Mouse (Mus musculus): ENCODE measurements at regions not wholly inside any gene's neighbourhood (a gene's known extent, or its start where the extent isn't known, plus 50 kb on each side); places are given as distances from the start of the nearest gene placed in this dataset.
"Not testable (repeated sequence)": the region's sequence is repeated elsewhere in the genome, so short reads cannot be mapped to it uniquely, and the experiment has no call there.

DNA sequence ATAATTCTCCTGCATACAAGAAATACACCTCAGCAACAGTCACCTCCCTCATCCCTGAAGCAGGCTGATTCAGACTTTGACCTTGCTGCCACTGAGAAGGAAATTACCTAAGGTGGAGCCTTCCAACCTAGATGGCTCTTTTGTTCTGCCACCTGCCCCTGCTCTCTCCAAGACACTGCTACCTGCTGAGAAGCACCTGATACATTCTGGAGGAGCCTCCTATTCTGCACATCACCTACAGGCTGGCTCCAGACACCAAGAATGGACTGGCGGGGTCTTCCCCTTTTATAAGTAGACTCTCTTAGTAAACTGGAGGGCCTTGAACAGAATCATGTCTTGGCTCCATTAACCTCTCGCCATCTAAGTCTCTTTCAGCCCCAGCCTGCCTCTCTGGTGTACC is 1149.5 kb upstream of the 2610301B20Rik start:
- not testable (repeated sequence) for H3K27ac ChIP-seq; H3K4me3 ChIP-seq (ENCODE audit: inconsistent target); H3K36me3 ChIP-seq (ENCODE audit: inconsistent target); H3K79me2 ChIP-seq (ENCODE audit: inconsistent target)
- WGBS (ENCODE audit: missing documents): 100% methylated on average over 2 of the region's 2 CpGs

DNA sequence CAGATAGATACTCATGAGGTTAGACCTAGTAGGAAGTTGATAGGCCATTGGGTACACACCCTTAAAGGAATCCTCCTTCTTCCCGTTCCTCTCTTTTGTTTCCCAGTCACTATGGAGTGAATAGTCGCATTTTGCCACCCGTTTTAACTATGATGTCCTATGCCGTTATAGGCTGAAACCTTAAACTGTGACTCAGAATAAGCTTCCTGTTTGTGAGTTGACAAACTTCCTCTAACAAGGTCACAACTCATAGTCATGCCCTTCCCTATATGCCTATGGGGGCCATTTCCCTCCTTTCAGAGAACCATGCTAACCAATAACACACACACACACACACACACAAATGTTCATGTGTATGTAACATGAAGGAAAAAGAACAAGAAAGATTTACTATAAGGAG is 1136.6 kb upstream of the 2610301B20Rik start:
- no peaks in the 10 kb centered on the region for H3K79me2 ChIP-seq (ENCODE audit: inconsistent target)
- H3K36me3 ChIP-seq (ENCODE audit: inconsistent target): no peaks in the 10 kb centered on the region
- H3K27ac ChIP-seq: peak overlapping the region; percentile 31; the same call in 1 of the 2 replicates
- 17% methylated on average over 4 of the region's 4 CpGs for WGBS (ENCODE audit: missing documents)
- H3K4me3 ChIP-seq (ENCODE audit: inconsistent target): no peak overlapping the region

DNA sequence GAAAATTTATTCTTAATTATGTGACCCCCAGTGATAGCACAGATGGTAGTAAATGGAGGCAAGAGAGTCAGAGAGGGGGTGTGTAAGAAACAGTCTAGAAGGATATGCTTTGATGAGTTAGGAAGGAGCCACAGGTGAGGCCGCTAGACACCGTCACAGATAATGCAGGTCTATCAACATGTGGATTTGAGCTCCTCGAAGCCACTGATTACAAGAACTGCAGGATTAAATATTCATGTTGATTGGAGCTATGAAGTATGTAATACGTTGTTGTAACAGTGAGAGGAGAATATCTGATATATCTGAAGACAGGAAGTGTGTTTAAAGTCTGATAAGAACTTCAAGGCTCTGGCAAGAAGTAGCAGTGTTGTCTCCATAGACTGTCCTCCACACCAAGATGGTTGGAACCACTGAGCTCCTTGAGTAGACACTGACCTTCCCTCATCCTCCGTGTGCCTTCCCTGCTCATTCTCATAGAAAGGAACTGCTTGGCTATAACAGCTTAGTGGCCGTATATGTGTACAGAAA is 1126.8 kb upstream of the 2610301B20Rik start:
- H3K27ac ChIP-seq: no peak overlapping the region
- no peaks in the 10 kb centered on the region for H3K36me3 ChIP-seq (ENCODE audit: inconsistent target)
- no peaks in the 10 kb centered on the region for H3K79me2 ChIP-seq (ENCODE audit: inconsistent target)
- H3K4me3 ChIP-seq (ENCODE audit: inconsistent target): no peak overlapping the region
- 69% methylated on average over 6 of the region's 6 CpGs for WGBS (ENCODE audit: missing documents)

DNA sequence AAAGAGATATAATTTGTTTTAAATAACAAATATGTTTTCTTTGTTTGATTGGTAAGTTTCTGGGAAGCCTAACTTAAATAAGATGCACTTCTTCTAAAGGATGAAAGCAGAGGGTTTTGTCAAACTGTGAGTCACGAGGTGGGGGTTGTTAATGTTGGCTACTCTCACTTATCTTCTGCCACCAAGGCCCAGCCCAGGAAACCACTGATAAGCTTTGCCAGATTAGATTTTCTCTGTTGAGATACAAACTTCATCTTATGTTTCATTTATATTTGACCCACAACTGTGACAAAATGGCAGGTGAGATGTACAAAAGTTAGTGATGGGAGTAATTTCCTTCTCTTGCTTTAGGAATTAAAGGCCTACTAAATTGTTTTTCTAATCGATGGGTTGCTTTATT is 1126.2 kb upstream of the 2610301B20Rik start:
- H3K27ac ChIP-seq: no peak overlapping the region
- no peaks in the 10 kb centered on the region for H3K36me3 ChIP-seq (ENCODE audit: inconsistent target)
- WGBS (ENCODE audit: missing documents): 64% methylated on average over 2 of the region's 2 CpGs
- H3K79me2 ChIP-seq (ENCODE audit: inconsistent target): no peaks in the 10 kb centered on the region
- H3K4me3 ChIP-seq (ENCODE audit: inconsistent target): no peak overlapping the region

DNA sequence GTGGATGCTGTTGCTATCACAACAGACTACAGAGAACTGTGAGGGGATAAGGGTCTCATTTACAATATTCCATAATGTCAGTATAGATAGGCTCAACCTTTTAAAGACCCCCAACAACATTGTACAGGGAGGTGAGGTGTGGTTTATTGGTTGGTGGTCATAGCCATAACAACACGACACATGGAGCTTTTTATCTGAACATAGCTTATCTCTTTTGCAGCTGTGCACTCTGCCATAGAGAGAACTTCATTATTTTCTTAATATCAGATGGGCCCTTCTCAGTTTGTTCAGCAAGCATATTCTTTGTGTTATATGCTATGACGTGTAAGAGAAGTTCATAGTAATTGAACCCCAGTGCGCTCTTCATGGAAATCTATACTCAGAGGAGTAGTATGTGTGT is 1124.4 kb upstream of the 2610301B20Rik start:
- no peaks in the 10 kb centered on the region for H3K79me2 ChIP-seq (ENCODE audit: inconsistent target)
- WGBS (ENCODE audit: missing documents): 100% methylated on average over 3 of the region's 3 CpGs
- H3K4me3 ChIP-seq (ENCODE audit: inconsistent target): no peak overlapping the region
- no peaks in the 10 kb centered on the region for H3K36me3 ChIP-seq (ENCODE audit: inconsistent target)
- H3K27ac ChIP-seq: no peak overlapping the region

DNA sequence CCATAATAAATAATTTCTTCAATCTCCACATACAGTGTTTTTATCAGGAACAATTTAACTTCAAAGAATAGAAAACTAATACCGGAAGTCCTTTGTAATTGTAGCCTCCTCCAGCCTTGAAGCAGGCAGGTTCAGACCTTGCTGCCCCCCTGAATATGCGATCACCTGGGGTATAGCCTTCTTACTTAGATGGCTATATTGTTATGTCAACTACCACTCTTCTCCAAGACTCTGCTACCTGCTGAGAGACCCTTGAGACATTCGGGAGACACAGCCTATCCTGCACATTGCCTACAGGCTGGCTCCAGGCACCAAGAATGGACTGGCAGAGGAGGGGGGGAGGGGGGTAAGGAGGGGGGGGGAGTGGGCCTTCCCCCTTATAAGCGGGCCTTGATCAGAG is 1123.9 kb upstream of the 2610301B20Rik start:
- Histone ChIP-seq H3K79me2 (ENCODE audit: inconsistent target) (no peaks in the 10 kb centered on the region), H3K27ac (no peak overlapping the region), H3K4me3 (ENCODE audit: inconsistent target) (no peak overlapping the region), H3K36me3 (ENCODE audit: inconsistent target) (no peaks in the 10 kb centered on the region)
- 97% methylated on average over 4 of the region's 4 CpGs for WGBS (ENCODE audit: missing documents)

DNA sequence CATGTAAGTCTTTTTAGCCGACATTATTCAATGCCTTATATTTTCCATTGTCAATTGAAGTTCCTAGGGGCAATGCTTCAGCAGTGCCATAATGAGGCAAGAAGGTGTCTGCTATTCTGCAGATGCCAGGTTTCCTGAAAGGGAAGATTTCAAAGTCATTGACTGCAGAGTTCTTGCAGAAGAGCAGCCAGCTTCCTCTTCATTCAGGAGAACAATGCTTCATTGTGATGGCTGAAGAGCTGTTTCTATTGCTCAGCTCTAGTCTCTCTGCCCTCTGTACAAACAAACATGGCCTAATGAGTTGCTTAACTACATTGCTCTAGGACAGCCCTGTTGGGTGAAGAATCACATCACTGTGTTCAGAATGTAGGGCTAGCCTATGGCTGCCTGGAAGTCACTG is 1111.0 kb upstream of the 2610301B20Rik start:
- no peaks in the 10 kb centered on the region for H3K79me2 ChIP-seq (ENCODE audit: inconsistent target)
- 88% methylated on average over 1 of the region's 1 CpGs for WGBS (ENCODE audit: missing documents)
- H3K27ac ChIP-seq: no peak overlapping the region
- no peaks in the 10 kb centered on the region for H3K36me3 ChIP-seq (ENCODE audit: inconsistent target)
- H3K4me3 ChIP-seq (ENCODE audit: inconsistent target): no peak overlapping the region

DNA sequence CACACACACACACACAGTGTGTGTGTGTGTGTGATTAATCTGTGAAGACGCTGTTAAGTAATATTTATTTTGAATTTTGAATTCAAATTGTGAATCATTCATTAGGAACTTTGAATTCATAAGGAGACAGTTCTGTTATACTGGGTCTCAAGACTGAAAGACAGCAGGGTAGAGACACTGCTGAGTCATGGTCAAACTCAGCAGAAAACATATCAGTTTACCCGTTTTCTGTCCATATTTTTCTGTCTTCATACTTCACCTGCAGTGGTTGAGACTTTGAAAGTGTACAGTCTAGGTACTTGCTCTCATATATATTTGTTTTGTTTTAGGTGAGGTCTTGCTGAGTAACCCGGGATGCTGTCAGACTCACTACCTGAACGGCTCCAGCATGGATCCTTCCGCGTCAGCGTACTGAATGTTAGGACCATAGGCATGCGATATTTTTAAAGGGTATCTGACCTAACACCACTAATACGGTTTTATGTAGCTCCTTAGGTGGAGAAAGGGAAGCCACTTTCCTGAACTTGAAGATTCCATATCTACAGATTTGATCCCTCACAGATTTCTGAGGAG is 1104.6 kb upstream of the 2610301B20Rik start:
- no peaks in the 10 kb centered on the region for H3K79me2 ChIP-seq (ENCODE audit: inconsistent target)
- H3K4me3 ChIP-seq (ENCODE audit: inconsistent target): peak overlapping the region; percentile 52; the same call in 1 of the 2 replicates
- 83% methylated on average over 9 of the region's 9 CpGs for WGBS (ENCODE audit: missing documents)
- no peaks in the 10 kb centered on the region for H3K36me3 ChIP-seq (ENCODE audit: inconsistent target)
- H3K27ac ChIP-seq: no peak overlapping the region

DNA sequence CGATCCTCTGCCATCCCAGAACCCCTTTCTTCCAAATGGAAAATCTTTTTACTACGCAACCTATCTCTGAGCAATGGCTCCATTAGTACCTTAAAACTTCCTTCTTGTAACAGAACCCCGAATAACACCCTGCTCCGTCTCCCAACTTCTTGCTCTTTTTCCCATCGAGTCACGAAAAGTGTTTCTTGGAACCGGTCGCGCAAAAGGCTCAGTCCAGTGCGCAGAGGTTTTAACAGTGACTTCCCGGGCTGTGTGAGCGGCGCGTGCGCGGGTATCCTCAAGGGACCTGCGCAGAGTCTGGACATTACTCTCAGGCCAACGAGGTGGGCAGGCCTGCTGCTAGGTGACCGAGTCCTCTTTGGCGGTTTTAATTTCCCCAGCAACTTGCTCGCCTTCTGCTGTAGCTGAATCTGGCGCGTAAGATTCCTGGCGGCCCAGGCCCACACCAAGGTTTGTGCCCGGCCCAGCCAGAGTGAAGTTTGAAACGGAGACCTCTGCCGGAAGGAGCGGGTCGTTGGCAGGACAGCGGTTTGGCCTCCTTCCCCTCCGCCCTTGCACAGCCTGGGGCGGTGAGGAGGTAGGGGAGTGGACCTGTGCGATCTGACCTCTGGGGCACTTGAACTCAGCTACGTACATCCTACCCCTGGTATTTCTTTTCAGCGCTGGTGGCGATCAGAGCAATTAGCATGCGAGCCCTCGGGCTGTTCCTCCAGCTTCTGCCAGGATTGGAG is 1103.8 kb upstream of the 2610301B20Rik start:
- 5% methylated on average over 38 of the region's 38 CpGs for WGBS (ENCODE audit: missing documents)
- H3K27ac ChIP-seq: peak overlapping the region; percentile 68
- no peaks in the 10 kb centered on the region for H3K79me2 ChIP-seq (ENCODE audit: inconsistent target)
- peak overlapping the region; percentile 52 for H3K4me3 ChIP-seq (ENCODE audit: inconsistent target)
- no peaks in the 10 kb centered on the region for H3K36me3 ChIP-seq (ENCODE audit: inconsistent target)

DNA sequence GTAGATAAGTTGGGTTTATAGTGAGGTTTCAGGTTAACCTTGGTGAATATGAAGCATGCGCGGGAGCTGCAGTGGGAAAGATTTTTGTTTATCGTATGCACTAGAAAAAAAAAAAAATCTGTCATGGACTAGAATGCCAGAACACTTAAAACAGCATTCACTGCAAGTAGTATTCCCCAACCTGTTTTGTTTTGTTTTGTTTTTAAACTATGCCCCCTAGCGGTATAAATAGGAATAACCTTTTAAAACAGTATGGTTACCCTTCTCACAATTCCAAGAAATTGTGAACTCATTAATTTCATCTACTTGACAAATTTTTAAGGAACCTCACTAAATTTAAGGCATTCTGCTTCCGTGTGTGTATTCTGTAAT is 1103.2 kb upstream of the 2610301B20Rik start:
- H3K4me3 ChIP-seq (ENCODE audit: inconsistent target): peak overlapping the region; percentile 52
- no peaks in the 10 kb centered on the region for H3K79me2 ChIP-seq (ENCODE audit: inconsistent target)
- WGBS (ENCODE audit: missing documents): 2% methylated on average over 5 of the region's 5 CpGs
- no peaks in the 10 kb centered on the region for H3K36me3 ChIP-seq (ENCODE audit: inconsistent target)
- H3K27ac ChIP-seq: peak overlapping the region; percentile 68

DNA sequence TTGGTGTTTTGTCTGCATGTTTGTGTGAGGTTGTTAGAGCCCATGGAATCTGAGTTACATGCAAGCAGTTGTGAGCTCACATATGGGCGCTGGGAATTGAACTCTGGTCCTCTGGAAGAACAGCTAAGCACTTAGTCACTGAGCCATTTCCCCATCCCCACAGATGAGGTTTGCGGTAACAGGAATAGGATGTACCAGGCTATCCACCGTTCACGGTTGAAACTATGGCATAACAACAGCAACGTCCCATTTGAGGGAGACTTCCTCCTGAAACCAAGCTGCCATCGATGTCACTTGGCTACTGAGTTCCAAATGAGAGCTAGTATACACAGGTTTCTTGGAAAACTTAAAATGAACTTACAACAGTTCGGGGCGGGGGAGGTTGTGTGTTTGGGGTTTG is 1095.9 kb upstream of the 2610301B20Rik start:
- 45% methylated on average over 8 of the region's 8 CpGs for WGBS (ENCODE audit: missing documents)
- no peaks in the 10 kb centered on the region for H3K79me2 ChIP-seq (ENCODE audit: inconsistent target)
- H3K27ac ChIP-seq: no peak overlapping the region
- H3K4me3 ChIP-seq (ENCODE audit: inconsistent target): no peak overlapping the region
- no peaks in the 10 kb centered on the region for H3K36me3 ChIP-seq (ENCODE audit: inconsistent target)

DNA sequence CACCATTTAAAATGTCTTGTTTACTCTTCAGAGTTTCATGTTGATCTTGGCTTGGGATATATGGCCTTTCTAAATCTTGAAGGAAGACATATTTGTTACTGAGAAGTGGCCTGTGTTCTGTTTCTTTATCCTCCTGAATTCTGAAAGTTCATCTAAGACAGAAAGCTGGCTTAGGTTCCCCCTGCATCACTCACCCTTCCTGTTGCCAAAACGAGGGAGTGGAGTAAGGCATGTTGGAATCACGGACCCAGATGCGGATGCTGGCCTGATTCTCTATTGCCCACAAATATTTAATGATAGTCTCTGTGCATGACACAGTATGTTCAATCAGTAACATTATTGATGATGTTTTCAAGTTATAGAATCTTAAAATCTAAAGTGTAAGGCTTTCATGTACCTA is 1094.7 kb upstream of the 2610301B20Rik start:
- WGBS (ENCODE audit: missing documents): 72% methylated on average over 3 of the region's 3 CpGs
- no peaks in the 10 kb centered on the region for H3K79me2 ChIP-seq (ENCODE audit: inconsistent target)
- H3K36me3 ChIP-seq (ENCODE audit: inconsistent target): no peaks in the 10 kb centered on the region

DNA sequence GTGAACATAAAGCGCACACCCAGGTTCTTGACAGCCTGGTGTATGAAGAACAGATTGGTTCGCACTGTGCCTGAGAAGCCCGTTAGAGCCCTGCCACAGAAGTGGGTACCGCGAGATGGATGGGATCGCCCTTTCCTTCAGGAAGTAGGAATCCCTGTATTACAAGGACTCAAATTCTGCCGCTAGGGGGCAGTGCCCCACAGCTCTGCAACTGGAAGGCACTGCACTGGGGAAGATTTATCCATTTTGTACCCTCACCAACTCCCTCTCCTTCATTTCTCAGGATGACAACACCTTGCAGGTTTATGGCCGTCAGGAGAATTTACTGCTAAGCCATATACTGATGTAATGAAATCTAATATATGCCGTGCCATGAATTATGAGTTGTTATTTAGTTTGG is 1094.1 kb upstream of the 2610301B20Rik start:
- Histone ChIP-seq H3K79me2 (ENCODE audit: inconsistent target) (no peaks in the 10 kb centered on the region), H3K27ac (no peak overlapping the region), H3K4me3 (ENCODE audit: inconsistent target) (no peak overlapping the region), H3K36me3 (ENCODE audit: inconsistent target) (no peaks in the 10 kb centered on the region)
- 60% methylated on average over 9 of the region's 9 CpGs for WGBS (ENCODE audit: missing documents)

More for the DNA sequence above, 1094.7 kb upstream of the 2610301B20Rik start:
- no peak overlapping the region for H3K27ac ChIP-seq
- H3K4me3 ChIP-seq (ENCODE audit: inconsistent target): no peak overlapping the region

DNA sequence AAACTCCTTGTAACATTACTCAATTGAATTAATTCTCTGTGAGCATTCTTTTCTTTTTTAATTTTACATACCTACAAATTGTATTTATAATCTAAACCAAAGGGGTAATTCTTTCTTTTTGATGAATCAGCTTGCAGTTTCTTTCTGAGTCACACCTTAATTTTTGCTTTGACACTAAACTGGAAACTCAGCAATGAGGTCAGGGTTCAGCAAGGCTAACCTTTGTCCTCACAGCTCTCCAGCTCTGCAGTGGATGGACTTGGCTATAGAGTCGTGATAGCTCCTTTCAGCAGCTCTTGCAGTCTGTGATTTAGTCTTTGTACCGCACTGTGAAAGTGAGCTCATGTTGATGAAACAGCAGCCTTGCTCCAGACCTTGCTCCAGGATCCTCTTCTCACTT is 1093.0 kb upstream of the 2610301B20Rik start:
- WGBS (ENCODE audit: missing documents): 96% methylated on average over 2 of the region's 2 CpGs
- no peak overlapping the region for H3K27ac ChIP-seq
- no peak overlapping the region for H3K4me3 ChIP-seq (ENCODE audit: inconsistent target)
- H3K79me2 ChIP-seq (ENCODE audit: inconsistent target): no peaks in the 10 kb centered on the region
- H3K36me3 ChIP-seq (ENCODE audit: inconsistent target): no peaks in the 10 kb centered on the region

DNA sequence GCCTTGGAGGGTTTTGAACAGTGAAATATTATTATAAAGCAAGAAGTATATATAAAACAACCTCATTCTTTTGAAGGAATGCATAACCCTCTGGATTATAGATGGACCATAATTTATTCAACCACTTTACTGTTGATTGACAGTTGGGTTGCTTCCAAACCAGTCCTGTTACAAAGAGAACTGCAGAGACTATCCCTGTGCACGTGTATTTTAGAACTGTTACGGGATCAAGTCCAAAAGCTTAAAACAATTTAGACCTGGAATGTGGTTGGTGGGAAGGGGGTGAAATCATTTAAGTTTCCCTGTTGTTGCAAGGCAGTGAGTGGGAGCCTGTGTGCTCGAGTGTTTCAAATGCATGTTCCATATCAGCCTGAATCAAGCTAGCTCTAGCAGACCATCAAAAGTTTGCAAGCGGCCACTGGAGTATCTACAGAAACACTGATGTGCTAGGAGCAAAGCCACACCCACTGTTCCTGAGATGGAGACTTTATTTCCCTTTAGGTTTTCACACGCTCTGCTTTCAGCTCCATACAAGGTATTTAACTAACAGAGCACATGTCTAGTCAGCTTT is 1086.4 kb upstream of the 2610301B20Rik start:
- WGBS (ENCODE audit: missing documents): 80% methylated on average over 5 of the region's 5 CpGs
- Histone ChIP-seq H3K79me2 (ENCODE audit: inconsistent target) (no peaks in the 10 kb centered on the region), H3K36me3 (ENCODE audit: inconsistent target) (no peaks in the 10 kb centered on the region), H3K4me3 (ENCODE audit: inconsistent target) (no peak overlapping the region), H3K27ac (no peak overlapping the region)

All from macrophage (primary cell).